Mouse (Mus musculus) skeletal muscle tissue, adult 2 months (tissue): ENCODE measurements at regions not wholly inside any gene's neighbourhood (a gene's known extent, or its start where the extent isn't known, plus 50 kb on each side); places are given as distances from the start of the nearest gene placed in this dataset.

Experiments
- DNase-seq: peaks from one replicate; pipeline ENCODE4 v3.0.0-alpha.2; 2012; ENCODE audit warnings: low read depth, low spot score

DNA sequence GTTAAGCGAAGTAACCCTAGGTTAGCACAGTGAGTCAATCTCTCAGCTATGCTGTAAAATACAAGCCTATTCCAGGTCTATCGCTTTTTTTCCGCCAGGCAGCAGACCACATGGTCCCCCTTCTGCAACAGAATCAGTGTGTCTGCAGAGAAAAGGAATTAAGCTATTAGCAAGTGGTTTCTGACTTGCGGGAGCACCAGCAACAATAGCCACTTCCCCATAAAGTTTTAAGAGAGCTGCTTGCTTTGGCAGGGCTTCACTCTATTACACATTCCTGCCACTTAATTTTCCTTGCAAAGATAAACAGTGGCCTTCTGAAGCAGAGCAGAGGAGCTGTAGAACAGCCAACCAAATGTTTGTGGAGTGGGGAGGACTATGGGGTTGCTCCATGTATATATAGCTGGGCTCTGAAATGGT is 59.8 kb upstream of the Osmr start:
- DNase-seq, result peak; percentile 32

DNA sequence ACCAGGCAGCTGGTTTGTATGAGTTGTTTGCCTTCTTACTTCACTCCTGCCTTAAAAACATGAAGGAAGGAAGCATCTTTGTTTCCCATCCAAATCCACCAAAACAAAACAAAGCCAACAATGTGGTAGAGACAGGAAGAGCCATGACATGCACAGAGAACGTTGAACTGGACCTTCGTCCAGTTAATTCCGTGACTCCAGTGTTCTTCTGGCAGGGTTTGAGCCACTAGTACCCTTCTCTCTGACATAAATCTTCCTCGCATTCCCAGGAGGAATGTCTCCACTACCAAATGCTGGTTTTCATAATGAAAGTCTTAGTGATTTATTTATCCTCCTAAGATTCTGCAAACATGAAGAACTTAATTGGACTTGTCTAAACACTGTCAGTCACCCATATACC is 66.7 kb upstream of the Osmr start:
- DNase-seq, result no peak

DNA sequence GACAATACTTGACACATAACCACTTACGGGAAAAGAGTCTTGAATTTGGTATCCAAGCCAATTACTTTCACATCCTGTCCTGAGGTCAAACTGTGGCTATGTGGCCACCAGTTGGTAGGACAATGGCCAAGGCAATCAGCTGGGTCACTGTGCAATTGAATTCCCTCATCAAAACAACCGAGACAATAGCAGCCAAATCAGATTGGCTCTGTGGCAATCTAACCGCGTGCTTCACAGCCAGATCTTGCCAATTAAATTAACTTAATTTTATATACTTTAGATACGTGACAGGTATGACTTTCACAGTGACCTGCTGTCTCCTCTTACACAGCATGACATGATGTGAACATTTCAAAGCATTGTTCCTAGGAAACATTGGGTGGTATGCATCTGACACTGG is 74.5 kb upstream of the Osmr start:
- DNase-seq, result peak; percentile 12

DNA sequence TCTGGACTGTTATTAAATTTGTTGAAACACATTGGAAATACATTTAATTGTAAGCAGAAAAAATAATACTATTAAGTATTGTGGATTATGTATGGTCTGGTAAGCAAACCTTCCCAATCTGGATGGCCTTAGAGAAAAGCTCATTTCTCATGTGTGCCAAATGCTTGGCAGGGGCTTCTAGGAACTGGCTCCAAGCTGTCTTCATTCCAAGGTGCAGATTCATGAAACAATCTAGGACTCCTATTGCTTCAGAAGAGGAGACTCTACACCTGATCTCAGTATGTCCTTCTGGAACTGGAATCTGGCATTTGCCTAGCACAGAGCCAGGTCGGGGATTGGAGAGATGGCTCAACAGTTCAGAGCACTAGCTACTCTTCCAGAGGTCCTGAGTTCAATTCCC is 74.9 kb upstream of the Osmr start:
- DNase-seq, result no peak

DNA sequence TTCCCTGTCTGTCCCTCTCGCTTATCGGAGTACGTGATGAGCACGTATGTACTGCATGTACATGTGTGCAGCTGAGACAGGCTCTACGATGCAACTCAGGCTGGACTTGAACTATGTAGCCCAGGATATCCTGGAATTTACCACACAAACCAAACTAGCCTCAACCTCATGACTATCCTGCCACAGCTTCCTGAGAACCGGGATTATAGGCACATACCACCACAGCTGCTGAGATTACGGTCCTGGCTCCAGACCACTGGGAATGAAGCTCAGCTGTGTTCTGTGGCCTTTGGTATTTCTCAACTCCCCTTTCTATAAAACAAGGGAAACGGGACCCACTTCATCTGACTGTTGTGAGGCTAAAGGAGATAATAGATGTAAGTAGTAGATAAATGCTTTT is 75.7 kb upstream of the Osmr start:
- no peak for DNase-seq

DNA sequence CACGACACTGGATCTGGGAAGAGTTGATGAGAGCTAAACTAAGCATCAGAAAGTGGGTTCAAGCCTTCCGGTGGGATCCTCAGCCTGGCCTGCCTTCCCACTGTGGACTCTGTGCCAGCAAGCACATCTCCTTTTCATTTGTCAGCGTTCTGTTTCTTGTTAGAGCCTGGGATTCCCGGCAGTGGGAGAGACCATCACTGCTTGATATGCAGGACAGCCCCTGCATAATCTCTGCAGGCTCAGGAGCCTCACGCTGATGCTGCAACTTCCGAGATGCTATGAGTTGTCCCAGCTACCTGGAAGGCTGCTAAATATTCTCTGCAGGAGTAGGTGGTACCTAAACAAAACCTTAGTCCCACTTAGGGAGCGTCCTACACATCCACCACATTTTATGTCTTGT is 78.8 kb upstream of the Osmr start:
- DNase-seq, result no peak

DNA sequence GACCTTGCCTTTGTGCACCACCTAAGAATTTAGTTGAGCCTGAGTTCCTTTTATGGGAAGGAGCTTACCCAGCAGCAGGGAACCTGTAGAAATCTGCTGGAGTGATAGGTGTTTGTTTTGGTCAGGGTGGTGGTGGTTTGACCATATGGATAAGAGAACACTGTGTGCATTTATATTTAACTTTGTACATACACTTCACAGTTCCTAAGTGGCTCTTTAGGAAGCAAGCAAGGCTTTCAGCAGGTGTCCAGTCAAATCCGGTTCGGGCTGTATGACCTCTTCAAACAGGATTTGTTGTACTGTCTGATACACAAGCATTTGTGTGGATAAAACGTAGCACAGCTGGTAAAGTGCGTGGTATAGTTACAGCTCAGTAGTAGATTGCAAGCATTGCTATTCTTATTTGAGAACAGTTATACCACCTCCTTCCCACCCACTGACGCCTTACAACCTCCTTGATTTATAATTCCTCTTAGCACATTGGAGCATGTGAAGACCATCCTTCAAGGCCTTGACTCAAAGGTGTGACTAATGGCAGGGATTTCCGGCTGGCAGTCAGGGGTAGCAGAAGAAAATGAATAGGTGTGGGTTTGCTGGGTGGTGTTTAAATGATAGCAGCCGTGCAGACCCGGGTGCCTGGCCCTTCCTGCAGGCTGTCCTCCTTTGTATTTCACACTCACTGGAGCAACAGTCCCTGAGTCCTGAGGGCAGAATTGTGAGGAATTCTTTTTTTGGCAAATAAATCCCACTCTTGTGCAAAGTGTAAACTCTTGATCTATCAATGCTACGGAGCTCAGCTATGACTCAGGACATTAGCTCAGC is 79.4 kb upstream of the Osmr start:
- no peak for DNase-seq

DNA sequence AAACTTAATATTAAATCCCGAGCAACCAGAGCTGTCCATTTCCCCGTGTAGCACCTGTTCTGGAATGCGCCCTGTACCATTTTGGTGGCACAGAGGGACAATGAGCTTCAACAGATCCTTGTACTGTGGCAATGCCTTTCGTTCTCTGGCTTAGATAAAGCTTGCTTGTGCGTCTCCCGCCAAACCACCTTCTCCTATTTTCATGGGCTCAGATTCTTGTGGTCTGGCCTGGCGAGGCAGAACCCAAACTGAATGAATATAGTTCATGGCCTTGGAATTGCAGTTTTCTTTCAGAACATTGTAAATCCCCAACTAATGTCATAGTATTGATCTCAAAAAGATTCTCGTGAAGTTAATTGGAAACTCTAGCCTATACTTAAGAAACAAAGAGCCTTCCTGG is 85.1 kb upstream of the Osmr start:
- no peak for DNase-seq

DNA sequence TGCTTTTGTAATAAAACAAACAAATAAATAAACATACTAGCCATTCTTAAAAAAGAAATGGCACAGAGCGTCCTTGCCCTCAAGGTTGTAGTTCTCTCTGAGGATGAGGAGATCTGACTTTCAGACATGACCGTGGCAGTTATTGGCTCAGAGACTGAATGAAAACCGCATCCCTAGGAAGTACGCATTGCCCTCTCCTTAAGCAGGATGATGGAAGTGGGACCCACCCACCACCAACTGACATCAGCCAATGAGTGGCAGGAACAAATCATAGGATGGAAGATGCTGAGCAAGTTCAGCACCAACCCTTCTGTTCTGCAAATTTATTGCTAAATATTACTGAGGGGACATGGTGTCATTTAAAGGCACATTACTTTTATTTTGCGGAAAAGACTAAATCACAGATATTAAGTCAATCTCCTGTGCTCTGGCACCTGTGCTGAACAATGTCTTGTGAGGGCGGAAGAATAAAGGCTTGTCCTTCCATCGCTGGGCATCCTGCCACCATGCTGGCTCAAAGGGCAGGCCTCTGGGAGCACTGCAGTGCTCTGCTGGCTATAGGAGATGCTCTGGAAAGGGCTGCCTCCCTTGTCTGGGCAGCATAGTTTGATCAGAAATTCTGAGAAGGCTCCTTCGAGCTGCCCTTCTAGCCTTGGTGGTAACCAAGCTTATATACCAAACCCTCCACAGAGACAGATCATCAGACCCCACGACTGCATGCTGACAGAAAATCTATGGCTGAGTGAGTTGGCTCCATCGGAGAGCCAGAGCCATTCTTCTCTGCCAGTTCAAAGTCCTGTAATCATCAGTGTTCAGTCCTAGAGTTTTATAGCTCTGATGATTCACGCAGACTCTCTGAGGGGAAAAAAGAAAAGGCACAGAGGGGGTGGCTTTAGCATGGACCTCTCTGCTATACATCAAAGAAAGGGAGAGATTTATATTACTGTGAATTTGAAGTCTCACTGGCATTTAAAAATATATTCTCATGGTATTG is 86.3 kb upstream of the Osmr start:
- DNase-seq, result no peak

DNA sequence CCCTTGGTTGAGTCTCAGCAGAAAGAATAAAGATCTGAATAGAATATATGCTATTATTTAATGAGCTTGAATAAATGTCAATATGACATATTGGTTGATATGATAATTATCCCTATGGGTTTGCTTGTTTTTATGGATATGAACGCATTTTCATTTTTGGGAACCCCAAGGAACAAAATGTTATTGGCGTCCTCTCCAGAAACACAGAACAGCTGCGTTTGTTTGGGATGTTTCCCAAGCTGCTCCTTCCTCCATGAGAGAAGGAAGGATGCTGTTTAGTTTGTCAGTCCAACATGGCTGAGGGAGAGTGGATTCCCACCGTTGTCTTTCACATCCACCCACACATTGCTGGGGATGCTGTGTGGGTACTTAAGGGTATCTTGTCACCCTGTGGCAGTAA is 89.9 kb upstream of the Osmr start:
- DNase-seq, result peak; percentile 49

DNA sequence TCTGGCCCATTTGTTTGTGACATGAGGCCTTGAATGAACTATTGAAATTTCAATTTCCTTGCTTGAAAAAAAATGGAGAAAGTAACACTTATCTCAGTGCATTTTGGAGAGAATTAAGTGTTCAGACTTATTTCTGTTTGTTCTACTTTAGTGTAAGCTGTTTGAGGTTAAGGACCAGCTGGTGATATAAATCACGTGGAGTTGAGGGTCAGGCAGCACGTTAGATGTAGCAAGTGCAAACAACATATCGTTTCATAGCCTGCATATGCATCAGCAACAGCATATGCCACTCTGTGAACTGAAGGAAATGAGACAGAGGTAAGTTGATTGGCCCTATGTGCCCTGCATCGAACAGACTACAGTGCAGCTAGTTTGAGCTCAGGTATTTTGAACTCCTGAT is 90.7 kb upstream of the Osmr start:
- no peak for DNase-seq

DNA sequence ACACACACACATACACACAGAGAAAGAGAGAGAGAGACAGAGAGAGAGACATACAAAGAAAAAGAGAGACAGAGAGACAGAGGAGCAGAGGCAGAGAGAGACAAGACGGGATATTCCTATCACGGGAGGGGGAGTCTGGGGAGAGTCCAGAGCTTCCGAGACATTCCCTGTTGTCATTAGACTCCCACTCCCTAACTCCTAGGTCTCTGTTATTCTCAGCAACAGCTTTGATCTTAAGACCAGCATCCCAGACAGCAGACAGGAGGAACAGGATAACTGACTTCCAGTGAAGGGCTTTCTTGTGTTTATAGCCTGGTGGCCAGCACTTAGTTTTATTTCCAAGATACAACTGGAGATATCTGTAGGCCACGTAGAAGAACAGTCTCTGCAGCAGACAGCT is 99.6 kb upstream of the Osmr start:
- DNase-seq, result no peak

DNA sequence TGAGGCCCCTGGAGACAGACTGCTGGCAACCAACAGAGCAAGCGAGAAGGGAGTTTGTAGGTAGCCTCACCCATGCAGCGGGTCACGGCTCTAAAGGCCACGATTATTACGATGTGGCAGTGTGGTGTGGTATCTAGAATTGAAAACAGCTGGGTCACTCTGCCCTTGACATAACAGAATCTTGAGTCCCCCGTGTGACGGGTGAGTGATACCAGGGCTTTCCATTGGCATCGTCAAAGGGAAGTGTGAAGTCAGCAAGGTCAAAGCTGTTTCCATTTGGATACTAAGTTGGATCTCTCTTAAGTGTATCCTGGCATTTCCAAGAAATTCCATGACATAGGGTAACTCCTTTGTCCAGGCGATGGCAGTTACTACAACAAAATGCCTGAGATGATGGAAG is 106.7 kb upstream of the Osmr start:
- no peak for DNase-seq

DNA sequence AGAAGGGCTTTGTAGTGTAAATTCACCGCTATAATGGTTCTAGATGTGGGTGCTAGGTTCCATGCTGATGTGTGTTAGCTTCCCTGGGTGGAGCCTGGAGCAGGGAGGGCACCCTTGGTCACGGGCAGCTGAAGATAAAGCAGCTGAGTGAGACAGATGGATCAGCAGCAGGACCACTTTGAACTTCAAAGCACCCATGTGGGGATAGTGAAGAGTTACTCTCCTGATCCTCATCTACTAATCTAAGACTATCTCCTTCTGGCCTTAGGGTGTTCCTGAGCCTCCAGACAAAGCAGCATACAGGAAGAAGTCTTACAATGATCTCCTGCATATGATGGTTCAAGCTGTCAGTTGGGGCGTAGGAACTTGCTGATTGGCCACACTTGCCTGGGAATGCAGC is 107.1 kb upstream of the Lifr start:
- DNase-seq, result no peak

DNA sequence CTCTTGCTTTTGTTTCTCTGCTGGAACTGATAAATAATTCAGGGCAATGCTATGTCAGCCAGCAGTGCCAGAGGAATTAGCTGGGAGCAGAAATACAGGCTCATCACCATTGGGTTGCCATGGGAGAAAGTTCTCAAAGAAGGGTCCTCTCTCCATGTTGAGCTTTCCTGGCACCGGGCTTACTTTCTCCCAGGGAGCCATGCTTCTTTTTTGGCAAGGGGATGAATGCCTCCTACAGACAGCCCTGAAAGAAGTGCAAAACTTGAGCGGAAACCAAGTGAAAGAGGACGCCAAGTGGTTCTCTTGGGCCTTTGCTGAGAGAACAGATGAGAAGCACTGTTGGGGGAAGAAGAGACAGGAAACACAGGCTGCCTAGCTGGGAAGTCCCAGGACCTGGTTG is 102.2 kb upstream of the Lifr start:
- DNase-seq, result peak; percentile 36

DNA sequence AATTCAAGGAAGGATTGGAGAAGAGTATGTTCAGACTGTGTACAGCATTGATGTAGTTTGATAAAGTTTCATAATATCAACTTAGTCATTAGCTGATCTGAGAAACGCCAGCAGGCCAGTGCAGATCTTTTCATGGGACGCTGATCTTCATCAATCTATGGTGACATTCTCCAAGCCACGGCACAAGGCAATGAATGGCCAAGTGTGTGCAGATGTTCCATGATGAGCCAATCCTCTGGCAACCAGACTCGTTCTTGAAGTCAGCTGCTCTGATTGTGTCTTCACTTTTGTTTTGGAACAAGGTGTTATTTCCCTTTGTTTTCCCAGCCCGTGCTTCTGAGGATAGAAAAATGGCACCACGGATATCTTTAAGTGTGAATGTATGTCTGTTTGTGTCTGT is 101.3 kb upstream of the Lifr start:
- DNase-seq, result peak; percentile 60

DNA sequence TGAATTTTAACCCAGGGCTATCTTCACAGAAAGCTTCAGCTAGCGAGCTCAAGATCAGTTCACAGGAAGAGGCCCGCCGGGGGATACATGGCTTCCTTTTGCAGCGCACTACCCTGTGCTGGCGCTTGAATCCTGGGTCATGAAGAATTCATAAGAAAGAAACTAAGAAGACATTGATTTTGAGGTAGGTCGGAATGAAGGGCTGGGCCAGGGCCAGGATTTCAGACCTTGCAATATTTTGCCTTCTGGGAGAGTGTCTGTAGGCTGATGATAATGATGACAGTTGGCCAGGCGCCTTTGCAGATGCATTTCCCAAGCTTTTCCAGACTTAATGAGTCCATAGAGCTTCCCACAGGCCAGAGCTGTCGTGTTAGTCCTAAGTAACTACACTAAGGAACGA is 97.2 kb upstream of the Lifr start:
- DNase-seq, result no peak

DNA sequence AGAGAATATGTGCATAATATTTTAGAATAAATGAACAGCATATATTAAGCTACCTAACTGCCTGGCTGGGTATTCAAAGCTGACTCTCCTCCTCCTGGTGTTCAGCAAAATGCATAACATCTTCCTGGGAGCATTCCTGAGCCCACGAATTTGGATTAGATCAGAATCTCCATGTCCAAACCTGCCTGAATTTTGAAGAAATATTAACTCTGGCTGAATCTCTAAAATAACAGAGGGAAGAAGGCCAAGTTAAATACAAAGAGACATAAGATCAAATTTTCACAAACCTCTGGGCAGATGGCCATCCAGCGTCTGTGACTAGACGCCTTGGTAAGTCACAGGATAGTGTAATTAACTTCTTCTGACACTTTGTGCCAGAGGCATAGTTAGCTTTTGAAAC is 95.2 kb upstream of the Lifr start:
- DNase-seq, result no peak

DNA sequence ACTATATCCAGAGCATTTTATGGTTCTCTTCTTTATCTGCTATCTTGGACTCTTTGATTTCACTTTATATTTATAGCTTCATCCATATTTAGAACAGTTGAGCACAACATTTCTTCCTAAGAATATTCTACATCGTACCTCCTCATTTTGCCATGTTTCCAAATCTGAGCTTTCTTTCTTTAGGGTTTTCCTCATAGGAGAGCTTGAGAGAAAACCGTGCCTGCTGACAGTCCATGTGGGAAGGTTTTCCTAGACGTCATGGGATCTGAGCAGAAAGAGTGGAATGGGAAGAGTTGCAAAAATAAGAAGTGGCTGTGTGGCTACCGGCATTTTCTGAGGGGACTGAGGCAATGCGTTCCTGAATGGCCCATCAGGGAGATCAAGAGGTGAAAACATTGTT is 92.5 kb upstream of the Lifr start:
- DNase-seq, result no peak

DNA sequence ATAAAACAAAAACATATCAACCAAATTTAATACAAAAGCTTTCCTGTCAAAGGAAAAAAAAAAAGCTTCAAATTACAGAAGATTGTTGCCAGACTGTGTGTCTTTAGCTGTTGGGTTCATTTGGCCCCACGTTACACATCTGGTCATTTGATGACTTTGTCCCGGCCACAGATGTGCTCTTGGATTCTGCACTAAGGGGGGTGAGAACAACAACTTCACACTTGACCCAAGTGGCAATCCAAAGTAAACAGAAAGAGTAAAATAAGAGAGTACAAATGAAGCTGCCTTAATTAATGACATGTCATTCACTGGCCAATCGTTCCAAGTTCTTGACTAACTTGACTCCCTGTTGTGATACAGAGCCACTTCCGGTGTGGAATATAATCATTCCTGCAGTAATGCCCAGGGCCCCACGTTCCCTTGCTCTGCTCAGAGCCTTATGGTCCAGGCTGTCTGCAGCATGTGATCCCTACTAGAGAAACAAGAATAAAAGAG is 91.8 kb upstream of the Lifr start:
- peak; percentile 49 for DNase-seq

DNA sequence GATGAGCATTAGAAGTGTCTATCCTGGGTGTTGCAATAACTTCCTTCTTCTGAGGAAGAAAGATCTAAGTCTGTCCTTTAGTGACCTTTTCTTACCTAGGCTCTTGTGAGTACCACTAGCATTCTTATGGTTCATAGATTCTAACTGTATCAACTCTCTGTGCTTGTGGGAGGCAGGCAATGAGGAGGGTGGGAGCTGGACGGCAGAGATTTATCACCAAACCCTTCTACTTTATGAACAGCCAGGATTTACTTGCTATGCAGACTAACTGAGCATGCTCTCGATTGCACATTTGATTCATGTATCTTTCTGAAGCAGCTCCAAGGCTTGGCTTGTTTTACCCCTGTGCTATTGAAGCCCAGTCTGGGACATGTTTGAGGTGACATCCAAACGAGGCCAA is 90.7 kb upstream of the Lifr start:
- no peak for DNase-seq

DNA sequence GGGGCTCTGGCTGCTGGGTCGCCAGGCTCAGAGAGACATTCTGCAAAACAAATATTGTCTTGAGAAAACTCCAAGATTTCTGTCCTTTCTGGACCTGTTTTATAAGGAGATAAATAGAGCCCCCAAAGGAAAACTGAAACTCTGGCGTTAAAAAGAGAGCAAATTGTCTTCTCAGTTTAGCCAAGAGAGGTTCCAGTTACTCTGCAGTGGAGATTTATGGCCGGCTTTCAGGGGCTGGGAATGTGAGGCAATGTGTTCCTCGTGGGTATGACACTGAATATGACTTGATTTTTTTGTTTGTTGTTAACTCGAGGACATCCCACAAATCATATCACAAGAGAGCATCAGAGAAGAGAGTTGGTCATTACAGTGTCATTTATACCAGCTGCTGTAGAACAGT is 88.2 kb upstream of the Lifr start:
- DNase-seq, result peak; percentile 58

DNA sequence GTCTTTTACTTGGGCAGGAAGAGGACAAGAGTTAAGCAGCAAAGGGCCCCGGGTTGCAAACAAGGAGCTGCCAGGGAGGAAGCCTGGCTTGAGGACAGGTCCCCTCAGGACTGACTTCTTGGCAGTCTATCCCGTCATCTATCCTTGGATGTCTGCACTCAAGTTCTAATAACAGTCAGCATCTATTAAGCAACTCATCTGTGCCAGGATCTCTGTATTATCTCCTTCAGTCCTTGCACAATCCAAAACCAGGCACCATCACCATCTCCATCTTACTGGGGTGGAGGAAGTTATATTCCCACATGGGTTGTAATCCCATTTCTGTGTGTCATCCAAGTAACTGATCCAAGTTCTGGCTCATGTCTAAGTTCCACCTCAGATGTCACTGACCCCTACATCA is 87.1 kb upstream of the Lifr start:
- peak; percentile 66 for DNase-seq
